In the genomic region with DNA sequence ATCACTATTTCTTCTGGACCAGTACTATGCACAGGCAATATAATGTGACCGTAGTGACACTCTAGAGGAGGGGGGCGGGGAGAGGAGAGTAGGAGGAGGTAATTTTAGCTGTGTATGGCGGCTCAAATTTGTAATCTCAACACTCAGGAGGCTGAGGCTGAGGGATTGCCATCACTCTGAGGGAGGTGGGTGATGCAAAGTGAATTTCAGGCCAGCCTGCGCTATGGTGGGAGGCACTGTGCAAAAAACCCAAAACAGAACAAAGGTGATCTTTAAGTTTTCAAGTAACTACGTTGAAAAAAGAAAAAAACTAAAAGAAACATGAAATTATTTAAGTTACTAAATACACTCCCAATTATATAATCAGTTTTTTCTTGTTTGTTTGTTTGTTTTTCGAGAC, we compare ENCODE assay signal across 9 mouse cellular contexts. TPM values are rescaled to one million over a fixed set of nuclear protein-coding genes. Genes with fewer than 3 reads are reported as not detected.
DNase-seq lines count a peak whose midpoint lies in the region; ATAC-seq and TF ChIP-seq lines count a peak whose summit lies in the region.
"Had no signal": no experiment of that assay in that cellular context is flagged by ENCODE, and none has a peak within 500 bp of the region (broad histone marks: within the 10 kb centered on the region; RNA-seq: fewer than 3 reads in every experiment).

No protein-coding gene starts in this region.

- peak overlapping the region; percentile 84 for H3K4me3 ChIP-seq in erythroblast, embryonic 14.5 days (replicated peaks)
- peak overlapping the region; percentile 25 for H3K4me3 ChIP-seq in C2C12 (ENCODE audit: insufficient read depth, poor library complexity, severe bottlenecking)
- H3K4me3 ChIP-seq in forebrain, embryonic 12.5 days (replicated peaks): peak overlapping the region; percentile 70
- peak overlapping the region in 1 of 2 experiments; percentile 59; a peak in 2 of 4 replicates for H3K4me3 ChIP-seq in liver, embryonic 14.5 days (ENCODE audit: insufficient read depth in 1 of 2, low read depth in 2 of 2, low read length in 2 of 2)

- no peaks in the 10 kb centered on the region for H3K36me3 ChIP-seq in erythroblast, embryonic 14.5 days (ENCODE audit: control insufficient read depth)
- no peaks in the 10 kb centered on the region for H3K36me3 ChIP-seq in C2C12 (ENCODE audit: control insufficient read depth, insufficient read depth)
- H3K36me3 ChIP-seq in forebrain, embryonic 12.5 days (replicated peaks): no peaks in the 10 kb centered on the region
- H3K36me3 ChIP-seq in liver, embryonic 14.5 days (replicated peaks; ENCODE audit: control insufficient read depth, insufficient read depth, low read depth): no peaks in the 10 kb centered on the region

- peaks cover 21% of the 10 kb centered on the region for H3K27me3 ChIP-seq in erythroblast, embryonic 14.5 days (ENCODE audit: control insufficient read depth)
- no peaks in the 10 kb centered on the region for H3K27me3 ChIP-seq in C2C12 (ENCODE audit: control insufficient read depth, insufficient read depth, insufficient read length)
- no peaks in the 10 kb centered on the region for H3K27me3 ChIP-seq in forebrain, embryonic 12.5 days
- peaks cover 12% of the 10 kb centered on the region for H3K27me3 ChIP-seq in liver, embryonic 14.5 days (ENCODE audit: control insufficient read depth, insufficient read depth, low read length)
- H3K27me3 ChIP-seq: Patski had no signal

- 79% methylated on average over 6 of the region's 6 CpGs for WGBS in forebrain, embryonic 12.5 days
- 59% methylated on average over 6 of the region's 6 CpGs for WGBS in liver, embryonic 14.5 days (ENCODE audit: insufficient replicate concordance)

- no peaks in the 10 kb centered on the region; the same call in 1 of the 2 replicates for H3K9me3 ChIP-seq in erythroblast, embryonic 14.5 days (ENCODE audit: control insufficient read depth, low read length)
- H3K9me3 ChIP-seq in forebrain, embryonic 12.5 days: no peaks in the 10 kb centered on the region
- no peaks in the 10 kb centered on the region for H3K9me3 ChIP-seq in liver, embryonic 14.5 days (ENCODE audit: control insufficient read depth, low read length)

- peaks cover 41% of the 10 kb centered on the region for H3K79me2 ChIP-seq in C2C12 (ENCODE audit: control insufficient read depth, insufficient read depth)

- H3K4me1 ChIP-seq in erythroblast, embryonic 14.5 days (ENCODE audit: control insufficient read depth): peaks cover 25% of the 10 kb centered on the region
- peaks cover 16% of the 10 kb centered on the region for H3K4me1 ChIP-seq in forebrain, embryonic 12.5 days
- H3K4me1 ChIP-seq in liver, embryonic 14.5 days (replicated peaks; ENCODE audit: control insufficient read depth in 2 of 2, insufficient read depth in 2 of 2, low read length in 1 of 2): peaks cover 0 to 2% of the 10 kb centered on the region in 2 experiments; a peak in 2 of 4 replicates

- H3K27ac ChIP-seq in forebrain, embryonic 12.5 days: peak overlapping the region; percentile 97
- H3K27ac ChIP-seq in liver, embryonic 14.5 days: no peak overlapping the region

- no peak for TF ChIP-seq EP300 in liver, embryonic 14.5 days (IDR thresholded peaks at IDR 0.05; ENCODE audit: low read depth)

- peaks cover 33% of the 10 kb centered on the region for H3K79me3 ChIP-seq in C2C12 (ENCODE audit: low read depth)

- DNase-seq in liver, embryonic 14.5 days (ENCODE audit: low read depth in 3 of 3, low spot score in 3 of 3): no peak
- DNase-seq in adrenal gland, adult 2 months: no peak
- DNase-seq in urinary bladder, adult 2 months (ENCODE audit: low spot score): no peak

- TF ChIP-seq CTCF in C2C12 (IDR thresholded peaks at IDR 0.05; ENCODE audit: control insufficient read depth, insufficient read depth, insufficient read length): no peak
- TF ChIP-seq CTCF in liver, embryonic 14.5 days (IDR thresholded peaks at IDR 0.05; ENCODE audit: low read depth): no peak

- H3ac ChIP-seq in C2C12 (ENCODE audit: control insufficient read depth, insufficient read length, low read depth): peak overlapping the region; percentile 22

- peak overlapping the region; percentile 82 for H3K4me2 ChIP-seq in forebrain, embryonic 12.5 days
- peak overlapping the region; percentile 86 for H3K4me2 ChIP-seq in liver, embryonic 14.5 days (ENCODE audit: low read depth)

- H3K9ac ChIP-seq in forebrain, embryonic 12.5 days: 0 out of 2 replicates have a peak overlapping the region, but pooled peaks have one; percentile 73
- no peak overlapping the region; the same call in 1 of the 2 replicates for H3K9ac ChIP-seq in liver, embryonic 14.5 days (replicated peaks)

- ATAC-seq in erythroblast, adult 5-6 weeks (replicated peaks; ENCODE audit: low FRiP score, poor library complexity, severe bottlenecking): no peak
- no peak for ATAC-seq in forebrain, embryonic 12.5 days (ENCODE audit: low FRiP score)
- ATAC-seq in liver, embryonic 14.5 days (ENCODE audit: insufficient read depth): no peak
- ATAC-seq in erythroid progenitor cell, adult 5-6 weeks (replicated peaks; ENCODE audit: low FRiP score, poor library complexity, severe bottlenecking): no peak

TF ChIP-seq in C2C12, 6 proteins besides CTCF, POLR2A, EP300 and RAD21:
- TF ChIP-seq CEBPB (IDR thresholded peaks at IDR 0.05; ENCODE audit: low read depth) (no peak), MYOD1 (IDR thresholded peaks at IDR 0.05; ENCODE audit: control insufficient read depth, insufficient read length, low read depth) (no peak), USF1 (IDR thresholded peaks at IDR 0.05; ENCODE audit: low read depth) (no peak), FOSL1 (IDR thresholded peaks at IDR 0.05; ENCODE audit: insufficient read depth, low read length, poor library complexity, severe bottlenecking) (no peak), MYOG (IDR thresholded peaks at IDR 0.05; ENCODE audit: control insufficient read depth, extremely low read depth, insufficient read length) (no peak), MAX (IDR thresholded peaks at IDR 0.05) (no peak)

RNA-seq across cellular contexts. Expression of a gene that starts 0.5 kb away (rescaled TPM):
- 0.14 and 0.61 TPM in 2 replicates for polyA plus RNA-seq in erythroblast, embryonic 14.5 days (2012)
- 12.1 and 14.2 TPM in 2 replicates for total RNA-seq in erythroblast, adult 5-6 weeks (2015; ENCODE audit: low replicate concordance)
- 6.0 and 10.5 TPM in 2 replicates for total RNA-seq in erythroblast, adult 5-6 weeks (2017; ENCODE audit: low replicate concordance)
- polyA plus RNA-seq in C2C12 (2012; fragmentation: generic; extraction: Trizol): 135 TPM
- 94.5 and 112 TPM in 2 replicates for polyA plus RNA-seq in forebrain, embryonic 12.5 days (2016; fragmentation: Nextera tagmentation; extraction: Ambion mirVana)
- polyA plus RNA-seq in liver, embryonic 14.5 days (2012; rRNA removed): 13.5 and 16.0 TPM in 2 replicates
- 6.6 and 7.7 TPM in 2 replicates for polyA plus RNA-seq in liver, embryonic 14.5 days (2014; fragmentation: Nextera tagmentation; extraction: Ambion mirVana)
- 10 to 100 TPM; 81.6 to 82.5 TPM for total RNA-seq in adrenal gland, adult 2 months (2021)
- polyA plus RNA-seq in adrenal gland, adult 2 months (2012; rRNA removed): 219 and 223 TPM in 2 replicates
- polyA plus RNA-seq in urinary bladder, adult 2 months (2012; rRNA removed): 84.3 and 129 TPM in 2 replicates
- total RNA-seq in erythroid progenitor cell, adult 5-6 weeks (2015; ENCODE audit: low replicate concordance): 9.4 and 31.0 TPM in 2 replicates
- total RNA-seq in erythroid progenitor cell, adult 5-6 weeks (2017; ENCODE audit: low replicate concordance): 4.1 and 5.6 TPM in 2 replicates

RNA-seq across cellular contexts. Expression of a gene that starts 55.4 kb away (rescaled TPM):
- polyA plus RNA-seq in erythroblast, embryonic 14.5 days (2012): 1.5 and 1.6 TPM in 2 replicates
- 10.0 and 11.1 TPM in 2 replicates for total RNA-seq in erythroblast, adult 5-6 weeks (2015; ENCODE audit: low replicate concordance)
- 13.5 and 15.8 TPM in 2 replicates for total RNA-seq in erythroblast, adult 5-6 weeks (2017; ENCODE audit: low replicate concordance)
- polyA plus RNA-seq in C2C12 (2012; fragmentation: generic; extraction: Trizol): 23.3 TPM
- polyA plus RNA-seq in forebrain, embryonic 12.5 days (2016; fragmentation: Nextera tagmentation; extraction: Ambion mirVana): 42.1 and 44.3 TPM in 2 replicates
- 7.6 and 10.8 TPM in 2 replicates for polyA plus RNA-seq in liver, embryonic 14.5 days (2012; rRNA removed)
- polyA plus RNA-seq in liver, embryonic 14.5 days (2014; fragmentation: Nextera tagmentation; extraction: Ambion mirVana): 11.9 and 14.9 TPM in 2 replicates
- total RNA-seq in adrenal gland, adult 2 months (2021): 10 to 100 TPM; 11.4 to 13.3 TPM
- polyA plus RNA-seq in adrenal gland, adult 2 months (2012; rRNA removed): 4.3 TPM in 2 replicates
- polyA plus RNA-seq in urinary bladder, adult 2 months (2012; rRNA removed): 12.6 and 13.1 TPM in 2 replicates
- 12.2 and 19.1 TPM in 2 replicates for total RNA-seq in erythroid progenitor cell, adult 5-6 weeks (2015; ENCODE audit: low replicate concordance)
- 39.5 and 40.3 TPM in 2 replicates for total RNA-seq in erythroid progenitor cell, adult 5-6 weeks (2017; ENCODE audit: low replicate concordance)
